Mouse (Mus musculus) WW6 (cell line): ENCODE data around the gene Naaladl1.
"Not testable (repeated sequence)": the region's sequence is repeated elsewhere in the genome, so short reads cannot be mapped to it uniquely, and the experiment has no call there.

Source experiments
- DNase-seq: peaks from one replicate; pipeline ENCODE4 v3.0.0-alpha.2; 2013; ENCODE audit warnings: low read depth, low spot score

Naaladl1 gene

DNA sequence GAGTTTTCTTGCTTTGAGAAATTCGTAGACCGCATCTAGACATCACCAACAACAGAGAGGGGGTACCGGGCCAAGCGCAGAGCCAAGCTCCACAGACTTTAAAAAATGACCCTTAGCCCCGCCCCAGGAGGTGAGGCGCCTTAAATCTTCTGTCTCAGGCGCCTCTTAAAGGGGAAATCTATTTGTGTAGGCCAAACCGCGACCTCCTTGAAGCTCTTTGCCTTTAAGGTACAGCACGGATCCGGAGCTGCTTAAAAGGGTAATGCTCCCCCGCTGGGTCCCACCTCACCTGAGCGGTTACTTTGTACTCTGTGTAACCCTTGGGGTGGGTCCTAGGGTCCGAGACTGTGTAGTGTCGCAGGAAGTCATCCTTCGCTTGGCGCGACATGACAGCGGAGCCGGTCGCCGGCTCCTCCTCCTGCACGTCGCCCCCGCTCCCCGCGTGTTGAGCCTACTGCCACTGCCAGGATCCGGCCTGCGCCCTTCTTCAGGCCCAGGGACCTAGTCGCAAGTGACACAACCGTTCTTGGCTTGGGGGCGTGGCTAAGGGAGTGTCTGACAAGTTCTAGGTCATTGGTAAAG lies 22.3 kb downstream of the Naaladl1 start, which contains the start of gene Snx15:
TSS of gene Snx15 (minus strand) at position 545 of the 582 bp plus-strand sequence.
- peak; percentile 90 for DNase-seq

DNA sequence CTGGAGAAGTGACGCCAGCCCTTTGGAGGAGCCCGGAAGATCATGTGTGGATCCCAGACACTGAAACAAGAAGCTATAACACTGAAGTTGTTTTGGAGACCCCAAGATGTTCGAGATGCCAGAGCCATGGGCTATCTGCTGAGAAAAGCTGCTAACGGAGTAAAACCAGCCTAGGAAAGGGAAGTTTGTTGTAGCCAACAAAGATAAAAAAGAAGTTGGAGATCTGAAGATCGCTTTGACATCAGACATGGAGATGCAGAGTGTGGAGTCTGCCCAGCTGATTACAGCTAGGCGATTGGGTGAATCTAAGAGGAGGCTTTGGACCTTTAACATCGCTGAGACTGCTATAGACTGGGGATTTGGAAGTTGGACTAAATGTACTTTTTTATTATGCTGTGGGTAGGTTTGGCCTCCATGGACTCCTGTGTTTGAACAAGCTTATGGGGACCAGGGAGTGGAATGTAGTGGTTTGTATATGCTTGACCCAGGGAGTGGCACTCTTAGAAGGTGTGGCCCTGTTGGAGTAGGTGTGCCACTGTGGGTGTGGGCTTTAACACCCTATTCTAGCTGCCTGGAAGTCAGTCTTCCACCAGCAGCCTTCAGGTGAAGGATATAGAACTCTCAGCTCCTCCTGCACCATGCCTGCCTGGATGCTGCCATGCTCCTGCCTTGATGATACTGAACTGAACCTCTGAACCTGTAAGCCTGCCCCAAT lies 25.0 kb downstream of the Naaladl1 start:
- not testable (repeated sequence) for DNase-seq

DNA sequence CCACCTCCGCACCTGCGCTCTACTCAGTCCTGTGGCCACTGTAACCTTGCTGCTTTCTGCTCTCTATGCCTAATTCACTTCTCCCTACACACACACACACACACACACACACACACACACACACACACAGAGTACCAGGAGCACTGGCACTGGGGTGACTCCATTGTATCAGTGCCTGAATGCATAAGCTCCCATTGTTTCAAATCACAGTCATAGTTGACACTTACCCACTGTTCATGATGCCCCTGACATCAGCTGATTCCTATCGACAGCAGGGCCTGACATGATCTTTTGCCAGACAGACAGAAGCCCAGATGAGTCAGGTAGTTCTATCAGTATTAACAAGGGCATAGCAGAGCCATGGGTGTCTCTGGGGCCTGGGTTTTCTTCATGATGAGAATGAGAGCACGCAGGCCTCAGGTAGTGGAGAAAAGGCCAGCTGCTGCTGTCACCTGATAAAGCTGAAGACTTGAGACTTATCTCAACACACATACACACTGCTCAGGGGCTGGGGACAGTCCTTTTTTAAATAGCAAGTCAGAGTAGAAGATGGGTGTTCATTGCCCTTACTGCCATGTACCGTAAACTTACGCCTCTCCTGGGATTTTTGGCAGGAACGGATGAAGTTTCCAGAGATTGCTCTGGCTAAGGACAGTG lies 26.7 kb downstream of the Naaladl1 start:
- DNase-seq: no peak

DNA sequence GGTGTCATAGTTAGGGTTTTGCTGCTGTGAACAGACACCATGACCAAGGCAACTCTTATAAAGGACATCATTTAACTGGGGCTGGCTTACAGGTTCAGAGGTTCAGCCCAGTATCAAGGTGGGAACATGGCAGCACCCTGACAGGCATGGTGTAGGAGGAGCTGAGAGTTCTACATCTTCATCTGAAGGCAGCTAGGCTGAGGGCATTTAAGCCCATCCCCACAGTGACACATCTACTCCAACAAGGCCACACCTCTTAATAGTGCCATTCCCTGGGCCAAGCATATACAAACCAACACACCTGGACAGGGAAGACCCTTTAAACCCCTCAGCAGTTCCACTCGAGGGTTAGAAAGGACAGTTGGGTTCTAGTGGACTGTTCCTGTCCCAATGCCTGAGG lies 27.6 kb downstream of the Naaladl1 start:
- DNase-seq: not testable (repeated sequence)

DNA sequence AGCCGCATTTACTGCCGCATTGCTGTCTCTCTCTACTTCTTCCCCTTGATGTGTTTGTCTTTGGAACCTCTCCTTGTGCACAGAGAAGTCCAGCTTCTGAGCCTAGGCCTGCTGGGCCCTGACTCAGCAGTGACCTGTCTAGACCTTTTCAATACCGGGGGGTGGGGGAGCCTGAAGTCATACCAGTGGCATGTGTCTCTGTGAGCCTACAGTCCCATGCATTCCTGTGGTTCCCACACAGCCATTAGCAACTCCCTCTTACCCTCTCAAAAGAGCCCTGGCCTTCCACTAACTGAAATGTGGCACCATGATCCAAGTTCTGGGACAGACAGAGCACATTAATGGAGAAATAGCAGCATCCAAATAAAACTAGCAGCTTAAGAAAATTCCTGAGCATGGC lies 30.8 kb downstream of the Naaladl1 start:
- no peak for DNase-seq

DNA sequence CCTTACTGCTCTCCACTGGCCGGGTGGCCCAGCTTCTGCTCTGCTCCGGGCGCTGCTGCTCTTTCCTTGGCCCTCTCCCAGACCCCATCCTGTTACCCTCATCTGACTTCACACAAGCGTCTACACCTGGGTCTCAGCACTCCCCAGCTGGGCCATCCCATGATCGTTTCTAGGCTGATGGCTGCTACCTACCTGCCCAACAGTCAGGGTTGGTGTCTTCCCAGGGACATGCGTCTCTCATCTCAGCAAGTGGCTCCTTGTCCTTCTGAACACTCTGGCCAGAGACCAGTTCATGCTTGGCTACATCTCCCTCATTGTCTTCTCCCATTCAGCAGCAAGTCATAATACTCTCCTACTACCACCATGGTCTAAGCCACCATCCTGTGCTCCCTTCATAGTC lies 34.1 kb downstream of the Naaladl1 start:
- DNase-seq: no peak

DNA sequence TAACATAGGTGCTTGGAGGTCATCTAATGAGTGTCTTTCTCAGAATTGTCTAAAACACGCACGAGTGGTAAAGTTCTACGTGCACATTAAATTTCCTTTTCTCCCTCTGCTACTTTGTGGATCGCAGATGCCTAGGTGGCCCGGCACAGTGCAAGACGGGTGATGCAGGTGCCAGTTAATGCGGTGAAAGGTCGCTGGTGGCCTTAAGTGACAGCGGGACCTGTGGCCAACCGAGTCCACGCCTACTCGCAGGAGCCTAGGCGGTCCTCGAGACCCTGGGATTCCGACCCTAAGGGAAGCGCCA lies 34.7 kb downstream of the Naaladl1 start:
- no peak for DNase-seq

DNA sequence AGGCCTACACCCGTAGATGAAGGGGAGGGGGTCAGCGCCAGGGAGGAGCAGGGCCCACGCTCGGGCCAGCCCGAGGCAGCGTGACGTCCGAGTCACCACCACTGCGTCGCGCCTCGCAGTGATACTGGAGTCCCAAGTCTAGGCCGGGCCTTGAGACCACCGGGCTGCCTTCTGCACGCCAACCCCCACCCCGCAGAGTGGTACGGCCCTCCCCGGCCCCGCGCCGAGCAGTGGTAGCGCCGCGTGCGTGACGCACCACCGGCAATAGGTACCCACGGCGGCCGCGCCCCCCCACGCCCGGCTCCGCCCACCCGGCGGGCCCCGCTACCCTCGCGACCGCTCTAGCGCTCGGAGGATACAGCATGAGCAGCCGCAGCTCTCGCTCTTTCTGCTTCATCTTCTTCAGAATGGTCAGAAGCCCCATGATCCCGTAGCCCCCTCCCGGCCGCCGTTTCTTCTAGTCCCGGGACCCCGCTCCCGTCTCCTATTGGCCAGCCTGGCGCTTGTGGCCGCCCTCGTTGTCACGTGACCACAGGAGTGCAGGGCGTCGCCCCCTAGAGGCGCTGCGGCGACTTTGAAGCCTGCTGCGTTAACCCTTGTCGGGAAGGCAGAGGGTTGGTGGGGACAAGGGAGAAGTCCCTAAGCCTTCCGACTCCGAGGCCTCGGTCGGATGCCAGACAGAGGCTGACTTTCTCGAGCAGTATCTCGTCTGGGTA lies 35.3 kb downstream of the Naaladl1 start, which contains the start of gene Batf2:
TSS of gene Batf2 (plus strand) at position 306 of the 716 bp plus-strand sequence.
- peak; percentile 93 for DNase-seq

DNA sequence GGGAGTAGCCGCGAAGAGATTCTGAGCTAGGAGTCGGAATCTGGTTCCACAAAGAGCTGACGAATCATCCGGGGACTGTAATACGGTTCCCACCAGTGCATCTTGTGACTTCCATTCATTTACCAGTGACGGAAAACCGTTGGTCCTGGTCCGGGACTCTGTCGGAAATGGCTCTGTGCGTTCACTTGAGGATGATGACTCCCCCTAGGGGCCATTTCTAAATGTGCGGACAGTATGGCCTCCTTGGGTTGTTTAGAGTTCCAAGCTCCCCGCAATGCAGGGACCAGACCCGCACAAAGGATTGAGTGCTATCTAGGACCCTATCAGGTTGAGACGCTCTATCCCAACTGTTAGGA lies 35.8 kb downstream of the Naaladl1 start, which contains the start of gene Arl2:
TSS of gene Arl2 (minus strand) at position 155 of the 356 bp plus-strand sequence.
- DNase-seq: peak; percentile 84

DNA sequence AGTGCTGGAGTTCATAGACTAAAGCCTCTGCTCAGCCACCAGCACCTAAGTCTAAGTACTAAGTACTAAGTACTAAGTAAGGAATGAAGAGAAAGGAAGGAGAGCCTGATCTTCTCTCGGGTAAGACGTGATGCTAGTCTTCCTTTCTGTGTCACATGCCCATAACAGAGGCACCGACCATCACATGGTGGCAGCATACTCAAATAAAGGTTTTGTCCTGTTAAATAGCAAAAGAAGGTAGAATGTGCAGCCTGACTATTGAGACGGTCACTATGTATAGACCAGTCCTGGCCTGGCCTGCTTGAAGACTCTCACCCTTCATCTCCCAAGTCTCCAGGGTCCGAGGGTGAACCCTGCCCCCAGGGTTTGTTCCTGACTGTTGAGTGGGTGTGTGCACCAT lies 39.3 kb downstream of the Naaladl1 start:
- no peak for DNase-seq

DNA sequence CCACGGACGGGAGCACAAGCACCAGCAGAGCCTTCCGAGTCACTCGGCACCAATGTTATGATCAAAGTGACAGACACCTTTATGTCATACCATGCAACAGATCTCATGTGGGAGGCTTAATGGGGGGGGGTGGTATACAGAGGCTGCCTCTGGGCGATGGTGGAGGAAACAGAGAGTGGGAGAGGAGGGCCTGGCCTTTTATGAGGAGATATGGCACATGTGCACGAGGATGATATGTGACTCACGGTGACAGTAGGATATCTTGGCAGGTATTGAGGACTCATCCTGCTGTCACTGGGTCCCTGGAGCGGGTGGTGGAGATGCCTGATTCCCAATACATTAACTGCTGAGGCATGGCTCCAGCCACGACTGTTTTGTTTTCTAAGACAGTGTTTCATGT lies 49.6 kb downstream of the Naaladl1 start:
- DNase-seq: no peak

DNA sequence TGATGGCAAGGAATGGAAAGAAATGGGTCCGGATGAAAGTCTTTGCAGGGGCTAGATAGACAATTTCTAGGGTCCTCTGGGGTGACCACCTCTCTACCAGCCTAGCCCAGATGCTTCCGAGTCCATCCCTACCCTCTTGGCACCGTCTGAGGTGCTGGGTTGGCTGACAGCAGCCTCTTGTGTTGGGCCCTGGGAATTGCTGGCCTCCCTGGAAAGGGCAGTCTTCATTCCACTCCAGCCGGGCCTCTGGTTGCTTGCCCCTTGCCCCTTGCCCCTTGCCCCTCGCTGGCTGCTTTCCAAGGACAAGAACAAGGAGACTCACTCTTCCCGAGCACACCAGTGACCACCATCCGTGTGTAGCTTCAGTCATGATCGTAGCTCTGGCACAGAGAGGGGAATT lies 50.8 kb downstream of the Naaladl1 start:
- no peak for DNase-seq

DNA sequence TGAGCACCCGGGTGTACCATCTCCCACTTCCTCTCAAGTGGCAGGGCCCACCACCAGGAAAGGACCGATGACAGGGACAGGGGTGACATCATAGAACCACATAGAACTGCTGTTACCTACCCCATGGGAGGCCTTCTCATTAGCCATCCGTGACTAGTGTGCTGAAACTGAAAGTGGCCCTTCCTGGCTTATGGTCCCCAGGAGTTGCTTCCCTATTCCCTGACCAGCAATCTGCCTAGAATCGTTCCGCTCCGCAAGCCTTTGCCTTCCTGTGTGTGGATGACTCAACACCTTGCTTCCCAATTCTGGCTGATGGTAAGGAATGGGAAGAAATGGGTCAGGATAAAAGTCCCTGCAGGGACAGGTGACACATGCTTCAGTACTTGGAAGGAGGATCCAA lies 51.6 kb downstream of the Naaladl1 start:
- DNase-seq: no peak

DNA sequence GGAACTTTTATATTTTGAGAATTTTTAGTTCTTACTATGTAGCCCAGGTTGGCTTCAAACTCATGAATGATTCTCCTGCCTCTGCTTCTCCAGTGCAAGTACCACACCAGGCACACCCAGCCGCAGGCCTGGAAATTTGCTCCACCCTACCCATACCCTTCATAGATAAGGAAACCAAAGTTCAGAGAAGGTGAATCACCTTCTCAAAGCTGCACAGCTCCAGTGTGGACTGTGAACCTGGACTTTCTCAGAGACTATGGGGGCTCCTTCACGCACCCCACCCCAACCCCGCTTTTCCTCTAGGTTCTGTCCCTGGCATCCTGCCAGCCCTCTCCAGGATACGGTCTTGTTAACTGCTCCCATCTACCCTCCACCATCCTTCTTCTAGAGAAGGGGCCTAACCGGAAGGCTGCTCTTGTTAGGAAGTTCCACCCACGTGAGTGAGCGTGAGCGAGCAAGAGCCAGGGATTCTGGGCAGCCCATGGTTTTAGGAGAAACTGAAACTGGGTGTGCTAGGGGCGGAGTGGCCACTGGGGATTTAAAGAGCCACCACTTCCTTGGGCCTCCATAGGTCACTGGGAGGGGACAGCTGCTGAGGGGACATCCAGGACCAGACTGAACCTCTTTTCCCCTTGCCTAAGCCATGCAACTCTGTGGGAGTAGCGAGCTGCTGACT lies 58.4 kb downstream of the Naaladl1 start:
- no peak for DNase-seq
